Mouse (Mus musculus) liver, embryonic 14.5 days (tissue): ENCODE measurements around the gene Figla.

Source experiments
- CTCF ChIP-seq: IDR thresholded peaks from 2 replicates; pipeline ENCODE4 v1.5.1; 2016; ENCODE audit warnings: antibody characterized with exemption, low read depth, control low read depth
- EP300 ChIP-seq: IDR thresholded peaks from 2 replicates; pipeline ENCODE4 v1.6.1; 2016; ENCODE audit warnings: antibody characterized with exemption, low read depth

DNA sequence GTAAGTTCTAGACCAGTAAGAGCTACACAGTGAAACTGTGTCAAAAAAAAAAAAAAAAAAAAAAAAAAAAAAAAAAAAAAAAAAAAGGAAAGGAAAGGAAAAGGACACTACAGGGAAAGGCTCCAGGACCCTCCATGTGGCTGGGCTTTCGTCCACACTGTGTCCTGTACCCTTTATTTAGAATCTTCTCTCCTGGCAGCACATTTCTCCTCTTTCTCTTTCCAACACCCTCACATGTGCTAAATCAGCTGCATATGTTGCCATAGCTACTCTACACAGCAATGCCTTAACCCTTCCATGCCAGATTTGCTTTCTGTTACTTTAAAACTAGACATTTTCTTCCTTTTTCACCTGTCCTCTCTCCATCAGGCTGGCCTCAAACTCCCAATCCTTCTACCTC, 24.2 kb downstream of the Figla start:
- TF ChIP-seq EP300 = no peak
- no peak for TF ChIP-seq CTCF
